Mouse (Mus musculus) ES-E14 (cell line): Measurements from ENCODE around the gene Dgkb. TPM values are rescaled to one million over a fixed set of nuclear protein-coding genes. Genes with fewer than 3 reads are reported as not detected.

ENCODE experiments used
- DNase-seq: peaks from one replicate; pipeline ENCODE4 v3.0.0-alpha.2; 2013; ENCODE audit warnings: low read depth, low spot score
- H3K27ac ChIP-seq: 2 replicates; pipeline ENCODE4 v1.5.1; 2012; ENCODE audit warnings: low read depth, mild to moderate bottlenecking, low read length, moderate library complexity, mixed read lengths; ENCODE audit not compliant: poor library complexity, insufficient read depth, severe bottlenecking
- H3K36me3 ChIP-seq: 2 replicates; pipeline ENCODE4 v1.6.1; 2012; ENCODE audit warnings: mild to moderate bottlenecking, low read length, moderate library complexity, mixed read lengths; ENCODE audit not compliant: control insufficient read depth, poor library complexity, insufficient read depth, severe bottlenecking
- H3K4me1 ChIP-seq, 2 experiments: fragments of 150-350 bp in 1 of 2; sonication (generic) in 1 of 2; 2 replicates each; pipeline ENCODE4 v1.6.1; 2012; ENCODE audit warnings: low read length in 2 of 2, mild to moderate bottlenecking in 1 of 2, mixed read lengths in 1 of 2; ENCODE audit not compliant: control insufficient read depth in 2 of 2, insufficient read depth in 2 of 2, poor library complexity in 1 of 2
- H3K4me3 ChIP-seq, 2 experiments: fragments of 150-350 bp in 1 of 2; sonication (generic) in 1 of 2; 2 replicates each; pipeline ENCODE4 v1.5.1; 2012; ENCODE audit warnings: low read length in 2 of 2, low read depth in 1 of 2, mild to moderate bottlenecking in 1 of 2, mixed read lengths in 1 of 2; ENCODE audit not compliant: insufficient read depth in 1 of 2, poor library complexity in 1 of 2, severe bottlenecking in 1 of 2
- H3K9ac ChIP-seq: 2 replicates; pipeline ENCODE4 v1.6.1; 2012; ENCODE audit warnings: low read depth, mild to moderate bottlenecking, low read length, mixed read lengths; ENCODE audit not compliant: poor library complexity, insufficient read depth, severe bottlenecking
- H3K9me3 ChIP-seq: fragments of 150-350 bp; sonication (generic); 2 replicates; pipeline ENCODE4 v1.6.1; 2012; ENCODE audit warnings: low read depth, mild to moderate bottlenecking, low read length; ENCODE audit not compliant: control insufficient read depth, insufficient read depth
- CHD2 ChIP-seq: IDR thresholded peaks from 2 replicates; pipeline ENCODE4 v1.6.1; 2014; ENCODE audit warnings: mild to moderate bottlenecking, low read depth, low read length, inconsistent platforms
- HCFC1 ChIP-seq: IDR thresholded peaks from 2 replicates; pipeline ENCODE4 v1.6.1; 2012; ENCODE audit warnings: low read length, inconsistent platforms, borderline replicate concordance; ENCODE audit not compliant: insufficient read depth
- MAFK ChIP-seq: IDR thresholded peaks from 2 replicates; pipeline ENCODE4 v1.6.1; 2014; ENCODE audit warnings: mild to moderate bottlenecking, low read depth, low read length, inconsistent platforms; ENCODE audit not compliant: insufficient read depth
- ZC3H11A ChIP-seq: IDR thresholded peaks from 2 replicates; pipeline ENCODE4 v1.6.1; 2012; ENCODE audit warnings: low read depth, mild to moderate bottlenecking, inconsistent platforms, low read length, borderline replicate concordance
- ZNF384 ChIP-seq: IDR thresholded peaks from 2 replicates; pipeline ENCODE4 v1.6.1; 2012; ENCODE audit warnings: low read depth, low read length, inconsistent platforms
- in situ Hi-C, 2 experiments: fragments of 600-800 bp; cut with MboI; formaldehyde crosslinking; loops; one replicate each; pipeline ENCODE4 v1.15.1; 2025; ENCODE audit warnings: low sequenced_read_pairs in 2 of 2, inconsistent platforms in 1 of 2; ENCODE audit not compliant: unreplicated experiment in 2 of 2
- total RNA-seq: library from RNA; depleted of rRNA; stranded (reverse); fragments of 300-350 nt; gene quantifications from 2 replicates; pipeline ENCODE4 v1.2.3, GENCODE M21; 2012

The Dgkb gene
- total RNA-seq, 1 experiment = 0.36 TPM

DNA sequence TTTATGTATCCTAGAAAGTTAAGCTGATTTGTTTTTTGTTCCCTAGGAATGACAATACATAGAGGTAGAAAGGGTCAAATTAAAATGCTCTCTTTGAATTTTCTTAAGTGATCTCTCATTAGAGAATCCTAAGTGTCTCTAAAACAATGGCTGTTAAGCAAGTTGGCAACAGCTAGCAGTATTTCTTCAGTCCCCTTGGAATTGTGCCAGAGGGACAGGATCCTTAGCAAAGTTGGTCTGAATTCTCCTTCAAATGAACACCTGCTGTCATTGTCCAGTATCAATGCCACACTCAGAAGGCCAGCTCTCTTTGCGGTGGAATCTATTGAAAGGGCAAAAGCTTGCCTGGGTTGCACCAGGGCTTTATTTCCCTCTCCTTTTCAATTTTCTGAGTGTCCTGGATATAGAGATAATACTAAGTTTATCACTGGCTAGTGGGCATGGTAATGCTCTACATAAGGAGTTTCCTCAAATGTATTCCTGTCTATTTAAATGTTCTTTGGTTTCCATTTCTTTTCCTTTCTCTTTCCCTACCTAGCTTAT is 510.3 kb downstream of the Dgkb start:
- H3K4me3 ChIP-seq = no peak overlapping the region
- TF ChIP-seq CHD2 (no peak), MAFK (no peak), HCFC1 (no peak), ZNF384 (no peak), ZC3H11A (no peak)
- in situ Hi-C loops = loop anchor here in 1 of 2 experiments (25.0 kb wide), 1 partner anchor 1160 kb away; no protein-coding TSS in a partner anchor
- DNase-seq = no peak
- H3K9ac ChIP-seq = no peak overlapping the region
- no peaks in the 10 kb centered on the region for H3K4me1 ChIP-seq
- H3K36me3 ChIP-seq = no peaks in the 10 kb centered on the region
- H3K9me3 ChIP-seq = no peaks in the 10 kb centered on the region
- no peak overlapping the region for H3K27ac ChIP-seq

DNA sequence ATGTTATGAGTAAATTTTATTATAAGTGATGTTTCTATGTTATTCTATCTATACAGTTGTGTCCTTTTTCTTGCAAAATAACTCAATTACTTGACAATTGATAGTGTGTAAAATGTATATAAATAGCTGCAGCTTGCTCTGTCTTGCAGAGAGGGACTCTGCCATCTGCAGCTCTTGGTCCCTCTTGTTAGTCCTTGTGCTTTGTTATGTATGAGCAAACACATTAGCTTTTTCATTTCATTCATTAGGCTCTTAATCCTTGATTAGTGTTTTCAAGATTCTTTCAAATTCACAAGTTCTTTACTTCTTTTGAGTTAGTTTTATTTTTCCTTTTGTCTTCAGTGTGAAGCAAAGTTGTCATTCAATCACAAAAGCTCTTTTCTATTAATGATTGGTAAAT is 511.3 kb downstream of the Dgkb start:
- in situ Hi-C loops = loop anchor here in 1 of 2 experiments (25.0 kb wide), 1 partner anchor 1159 kb away; no protein-coding TSS in a partner anchor
- H3K36me3 ChIP-seq = no peaks in the 10 kb centered on the region
- H3K27ac ChIP-seq = no peak overlapping the region
- TF ChIP-seq HCFC1 (no peak), CHD2 (no peak), ZNF384 (no peak), MAFK (no peak), ZC3H11A (no peak)
- no peaks in the 10 kb centered on the region for H3K9me3 ChIP-seq
- no peak overlapping the region for H3K9ac ChIP-seq
- H3K4me1 ChIP-seq = no peaks in the 10 kb centered on the region
- H3K4me3 ChIP-seq = no peak overlapping the region
- DNase-seq = no peak

DNA sequence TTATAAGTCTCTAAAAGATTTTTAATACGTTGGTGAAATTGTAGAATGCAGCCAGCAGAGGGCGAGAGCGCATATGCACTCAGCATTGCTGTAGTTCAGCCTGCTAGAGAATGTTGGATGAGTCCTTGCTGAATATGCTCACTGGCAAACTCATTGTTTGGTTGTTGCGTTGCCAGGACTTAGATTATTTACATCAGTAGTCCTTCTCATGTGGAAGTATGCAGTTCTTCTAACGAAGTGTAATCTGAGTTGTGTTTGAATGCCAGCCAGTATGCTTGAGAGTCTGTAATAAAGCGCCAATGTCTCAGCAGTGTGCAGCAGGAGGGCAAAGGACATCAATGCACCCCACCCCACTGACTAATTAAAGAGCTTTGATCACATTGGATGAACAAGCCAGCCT is 525.1 kb downstream of the Dgkb start:
- TF ChIP-seq ZNF384 = no peak
- TF ChIP-seq ZC3H11A = peak; percentile 38; the same call in 1 of the 2 replicates
- TF ChIP-seq CHD2 = no peak
- TF ChIP-seq HCFC1 = no peak
- no peak for TF ChIP-seq MAFK
- Histone ChIP-seq H3K4me3 (no peak overlapping the region), H3K36me3 (no peaks in the 10 kb centered on the region), H3K27ac (no peak overlapping the region), H3K4me1 (no peaks in the 10 kb centered on the region), H3K9ac (no peak overlapping the region), H3K9me3 (no peaks in the 10 kb centered on the region)
- DNase-seq = peak; percentile 17
- in situ Hi-C loops = loop anchor here in 1 of 2 experiments (25.0 kb wide), 1 partner anchor 1145 kb away; no protein-coding TSS in a partner anchor

DNA sequence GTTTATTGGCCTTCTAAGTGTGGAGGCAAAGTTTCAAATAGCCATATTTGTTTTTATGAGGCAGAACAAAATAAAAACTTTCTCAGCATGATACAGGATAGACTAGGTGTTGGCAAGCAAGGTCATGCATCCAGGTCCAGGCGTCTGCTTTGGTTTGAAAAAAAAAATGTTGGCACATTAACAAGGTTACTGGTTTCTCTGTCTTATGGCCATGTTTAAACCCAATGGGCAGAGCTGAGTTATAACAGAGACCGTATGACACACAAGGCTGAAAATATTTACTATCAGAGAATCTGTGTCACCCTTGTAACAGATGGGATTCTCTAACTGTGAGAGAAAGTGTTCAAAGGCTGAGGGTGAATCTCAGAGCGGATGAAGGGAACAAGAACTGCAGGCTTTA is 535.0 kb downstream of the Dgkb start:
- Histone ChIP-seq H3K9me3 (no peaks in the 10 kb centered on the region), H3K4me1 (no peaks in the 10 kb centered on the region), H3K9ac (no peak overlapping the region), H3K27ac (no peak overlapping the region), H3K4me3 (no peak overlapping the region), H3K36me3 (no peaks in the 10 kb centered on the region)
- in situ Hi-C loops = no loop called here
- TF ChIP-seq CHD2 (no peak), MAFK (no peak), HCFC1 (no peak), ZNF384 (no peak), ZC3H11A (no peak)
- no peak for DNase-seq

DNA sequence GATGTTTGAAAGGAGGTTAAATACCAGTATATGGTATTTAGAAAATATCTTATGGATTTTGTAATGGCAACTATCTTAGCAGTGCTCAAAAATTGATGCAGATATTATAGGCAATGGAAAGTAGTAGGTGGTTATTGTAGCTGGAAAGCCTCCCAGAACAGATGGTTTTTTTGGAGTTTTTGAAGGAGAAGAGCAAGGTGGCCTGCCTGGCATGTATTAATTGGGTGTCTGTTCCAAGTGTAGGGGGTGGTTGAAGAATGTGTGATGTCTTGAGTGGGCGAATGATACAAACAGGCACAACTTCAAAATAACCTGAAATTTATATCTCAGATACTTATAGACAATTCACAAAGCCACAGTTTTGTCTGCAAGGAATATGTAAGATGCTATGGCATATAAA is 538.9 kb downstream of the Dgkb start:
- no peak for DNase-seq
- Histone ChIP-seq H3K27ac (no peak overlapping the region), H3K9ac (no peak overlapping the region), H3K4me3 (no peak overlapping the region), H3K4me1 (no peaks in the 10 kb centered on the region), H3K9me3 (no peaks in the 10 kb centered on the region), H3K36me3 (no peaks in the 10 kb centered on the region)
- TF ChIP-seq HCFC1 = no peak
- no peak for TF ChIP-seq ZNF384
- no peak for TF ChIP-seq ZC3H11A
- no peak for TF ChIP-seq CHD2
- TF ChIP-seq MAFK = no peak
- in situ Hi-C loops = no loop called here
